Comparison of ENCODE assay signal across 26 mouse cellular contexts in genomic region chr2:112247323-112247722, GRCm38 (mm10). TPM values are rescaled to one million over a fixed set of nuclear protein-coding genes. Genes with fewer than 3 reads are reported as not detected.
"Had no signal": no experiment of that assay in that cellular context is flagged by ENCODE, and none has a peak within 500 bp of the region (broad histone marks: within the 10 kb centered on the region; RNA-seq: fewer than 3 reads in every experiment).

No protein-coding gene starts in this region.

- H3K27ac ChIP-seq: lung, embryonic 15.5 days; macrophage; midbrain, embryonic 13.5 days; midbrain, embryonic 15.5 days; neural tube, embryonic 12.5 days had no signal

- H3K4me3 ChIP-seq: lung, embryonic 15.5 days; megakaryocyte, embryonic 14.5 days; midbrain, embryonic 13.5 days; midbrain, embryonic 15.5 days; neural tube, embryonic 12.5 days had no signal

- H3K27me3 ChIP-seq: lung, embryonic 15.5 days; midbrain, embryonic 13.5 days; midbrain, embryonic 15.5 days; neural tube, embryonic 12.5 days had no signal

- H3K4me1 ChIP-seq: midbrain, embryonic 13.5 days; midbrain, embryonic 15.5 days; neural tube, embryonic 12.5 days had no signal

- ATAC-seq: liver, postnatal 0 days; lung, postnatal 0 days; midbrain, embryonic 13.5 days; midbrain, embryonic 15.5 days had no signal

- H3K9me3 ChIP-seq: lung, embryonic 15.5 days; megakaryocyte, embryonic 14.5 days; midbrain, embryonic 13.5 days; midbrain, embryonic 15.5 days; neural tube, embryonic 12.5 days had no signal

- H3K36me3 ChIP-seq: lung, embryonic 15.5 days had no signal

- DNase-seq: liver, postnatal 0 days; lung, adult 2 months; lung, postnatal 14 days; lung, postnatal 36 days; right cerebral cortex, postnatal 25 days; right cerebral cortex, postnatal 4 days; spleen, adult 18-20 months; thymus, adult 18-20 months; thymus, postnatal 14 days; thymus, postnatal 36 days had no signal

RNA-seq across cellular contexts. Expression of gene Nutm1, which starts 11.8 kb away (rescaled TPM):
- total RNA-seq: midbrain, postnatal 0 days; monocyte, adult 5-6 weeks; neutrophil, adult 5-6 weeks had no signal
- polyA plus RNA-seq: lung, adult 2 months; lung, embryonic 15.5 days; macrophage; midbrain, embryonic 11.5 days; midbrain, embryonic 13.5 days; midbrain, embryonic 15.5 days; neural tube, embryonic 12.5 days; neural tube, embryonic 14.5 days; small intestine, adult 2 months; stomach, embryonic 14.5 days had no signal

RNA-seq across cellular contexts. Expression of gene Gm21985, which starts 18.8 kb away (rescaled TPM):
- total RNA-seq: neutrophil, adult 5-6 weeks had no signal
- polyA plus RNA-seq: liver, postnatal 0 days; lung, adult 2 months; lung, embryonic 15.5 days; lung, postnatal 0 days; midbrain, embryonic 11.5 days; midbrain, embryonic 13.5 days; midbrain, embryonic 15.5 days; midbrain, postnatal 0 days; neural tube, embryonic 12.5 days; neural tube, embryonic 14.5 days; small intestine, adult 2 months; stomach, embryonic 14.5 days; stomach, embryonic 16.5 days; thymus, postnatal 0 days had no signal
